Mouse (Mus musculus) forebrain, embryonic 16.5 days (tissue): ENCODE measurements around the gene Fbln2. TPM values are rescaled to one million over a fixed set of nuclear protein-coding genes. Genes with fewer than 3 reads are reported as not detected.
A peak's percentile ranks its signal among the peaks of the same experiment; 100 is the strongest.

Experiments
- ATAC-seq: fragments of 200-750 bp; cut with Nextera tagmentation; 2 replicates; pipeline ENCODE4 v1.8.0; 2017; ENCODE audit warnings: mild to moderate bottlenecking, moderate library complexity
- H3K27ac ChIP-seq: fragments of 300-500 bp; sonication (generic); 2 replicates; pipeline ENCODE4 v1.5.1; 2014; ENCODE audit warnings: low read length, control low read depth
- H3K27me3 ChIP-seq: fragments of 300-500 bp; sonication (generic); replicated peaks from 2 replicates; pipeline ENCODE4 v1.6.1; 2014; ENCODE audit warnings: low read length; ENCODE audit not compliant: control insufficient read depth, insufficient read depth
- H3K36me3 ChIP-seq: fragments of 300-500 bp; sonication (generic); 2 replicates; pipeline ENCODE4 v1.6.1; 2014; ENCODE audit not compliant: control insufficient read depth, insufficient read depth
- H3K4me1 ChIP-seq: fragments of 300-500 bp; sonication (generic); replicated peaks from 2 replicates; pipeline ENCODE4 v1.6.1; 2014; ENCODE audit warnings: low read length; ENCODE audit not compliant: control insufficient read depth, insufficient read depth
- H3K4me2 ChIP-seq: fragments of 300-500 bp; sonication (generic); 2 replicates; pipeline ENCODE4 v1.6.1; 2014; ENCODE audit warnings: mild to moderate bottlenecking, low read length, control low read depth
- H3K4me3 ChIP-seq: fragments of 300-500 bp; sonication (generic); replicated peaks from 2 replicates; pipeline ENCODE4 v1.5.1; 2014; ENCODE audit warnings: mild to moderate bottlenecking, low read length, control low read depth
- H3K9ac ChIP-seq: fragments of 300-500 bp; sonication (generic); replicated peaks from 2 replicates; pipeline ENCODE4 v1.6.1; 2014; ENCODE audit warnings: low read depth, low read length, control low read depth
- H3K9me3 ChIP-seq: fragments of 300-500 bp; sonication (generic); 2 replicates; pipeline ENCODE4 v1.6.1; 2016; ENCODE audit warnings: low read length; ENCODE audit not compliant: control insufficient read depth
- WGBS: fragments of 180-500 bp; shearing (Covaris S2); extraction: QIAGEN DNeasy Blood & Tissue Kit; methylation state at CpG from one replicate; pipeline ENCODE4 v1.1.7; 2014; 5-methylcytosine and 5-hydroxymethylcytosine counted together
- polyA plus RNA-seq: library from polyadenylated mRNA; unstranded; fragments of >200 nt; fragmentation: Nextera tagmentation; extraction: Ambion mirVana; gene quantifications from 2 replicates; pipeline ENCODE4 v1.2.1, GENCODE M21; 2015

Fbln2 gene
- polyA plus RNA-seq, 1 experiment from 2014 or later = 17.6 TPM

- WGBS = 47% methylated on average over 9 of the region's 9 CpGs
- peaks cover 19% of the 10 kb centered on the region for H3K4me1 ChIP-seq
- H3K9ac ChIP-seq = no peak overlapping the region
- no peaks in the 10 kb centered on the region for H3K9me3 ChIP-seq
- no peak overlapping the region for H3K4me2 ChIP-seq
- H3K4me3 ChIP-seq = no peak overlapping the region
- H3K27ac ChIP-seq = no peak overlapping the region
- H3K27me3 ChIP-seq = no peaks in the 10 kb centered on the region
- ATAC-seq = no peak
- H3K36me3 ChIP-seq = no peaks in the 10 kb centered on the region
Observed at GRCm38 (mm10) chr6:91218445-91218844, 6.2 kb downstream of the Fbln2 start.

DNA sequence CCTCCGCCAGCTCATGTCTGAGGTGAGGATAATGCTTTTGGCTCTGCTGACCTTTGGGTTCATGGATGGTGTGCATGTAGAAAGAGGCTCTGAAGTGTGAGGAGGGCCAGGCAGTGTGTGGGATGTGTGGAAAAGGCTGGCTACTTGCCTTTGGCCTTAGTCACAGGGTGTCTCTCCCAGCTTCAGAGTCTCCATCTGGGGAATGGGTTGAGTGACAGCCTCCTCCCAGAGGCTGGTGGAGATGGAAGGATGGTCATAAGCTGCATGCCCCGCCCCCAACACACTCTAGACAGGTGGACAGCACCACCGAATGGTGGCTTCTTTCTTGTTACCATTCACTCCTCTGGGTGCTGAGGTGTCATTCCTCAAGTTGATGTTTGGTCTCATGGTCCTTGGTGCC lies 6.6 kb downstream of the Fbln2 start:
- Histone ChIP-seq H3K4me1 (peaks cover 19% of the 10 kb centered on the region), H3K4me3 (no peak overlapping the region), H3K9ac (no peak overlapping the region), H3K36me3 (no peaks in the 10 kb centered on the region), H3K4me2 (no peak overlapping the region), H3K27me3 (no peaks in the 10 kb centered on the region), H3K9me3 (no peaks in the 10 kb centered on the region), H3K27ac (no peak overlapping the region)
- no peak for ATAC-seq
- WGBS = 66% methylated on average over 3 of the region's 3 CpGs

- Histone ChIP-seq H3K9me3 (no peaks in the 10 kb centered on the region), H3K4me1 (peaks cover 19% of the 10 kb centered on the region), H3K4me3 (no peak overlapping the region), H3K4me2 (no peak overlapping the region), H3K27me3 (no peaks in the 10 kb centered on the region), H3K9ac (no peak overlapping the region), H3K36me3 (no peaks in the 10 kb centered on the region), H3K27ac (no peak overlapping the region)
- ATAC-seq = peak; percentile 79
Observed at GRCm38 (mm10) chr6:91220062-91220461, 7.8 kb downstream of the Fbln2 start.

DNA sequence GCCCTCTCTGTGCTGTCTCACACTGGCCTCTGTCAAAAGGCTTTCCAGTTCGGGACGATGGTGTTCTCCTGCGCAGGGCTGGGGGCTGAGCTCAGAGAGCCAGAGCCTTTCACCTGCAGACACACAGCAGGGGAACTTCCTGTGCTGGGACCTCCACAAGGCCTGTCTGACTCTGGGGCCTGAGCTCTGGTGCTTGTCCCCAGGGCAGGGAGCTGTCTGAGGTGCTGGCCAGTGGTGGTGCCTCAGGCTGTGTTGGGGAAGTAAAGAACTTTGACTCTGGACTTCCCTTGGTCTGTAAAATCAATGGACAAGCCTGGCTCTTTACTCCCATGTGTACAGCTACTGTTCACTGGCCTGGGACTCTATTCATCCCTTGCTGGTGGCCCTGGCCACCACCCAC lies 8.8 kb downstream of the Fbln2 start:
- Histone ChIP-seq H3K27me3 (no peaks in the 10 kb centered on the region), H3K36me3 (no peaks in the 10 kb centered on the region), H3K4me3 (no peak overlapping the region), H3K27ac (no peak overlapping the region), H3K4me2 (no peak overlapping the region), H3K9ac (no peak overlapping the region), H3K9me3 (no peaks in the 10 kb centered on the region), H3K4me1 (peaks cover 19% of the 10 kb centered on the region)
- WGBS = 3% methylated on average over 3 of the region's 3 CpGs
- ATAC-seq = no peak

DNA sequence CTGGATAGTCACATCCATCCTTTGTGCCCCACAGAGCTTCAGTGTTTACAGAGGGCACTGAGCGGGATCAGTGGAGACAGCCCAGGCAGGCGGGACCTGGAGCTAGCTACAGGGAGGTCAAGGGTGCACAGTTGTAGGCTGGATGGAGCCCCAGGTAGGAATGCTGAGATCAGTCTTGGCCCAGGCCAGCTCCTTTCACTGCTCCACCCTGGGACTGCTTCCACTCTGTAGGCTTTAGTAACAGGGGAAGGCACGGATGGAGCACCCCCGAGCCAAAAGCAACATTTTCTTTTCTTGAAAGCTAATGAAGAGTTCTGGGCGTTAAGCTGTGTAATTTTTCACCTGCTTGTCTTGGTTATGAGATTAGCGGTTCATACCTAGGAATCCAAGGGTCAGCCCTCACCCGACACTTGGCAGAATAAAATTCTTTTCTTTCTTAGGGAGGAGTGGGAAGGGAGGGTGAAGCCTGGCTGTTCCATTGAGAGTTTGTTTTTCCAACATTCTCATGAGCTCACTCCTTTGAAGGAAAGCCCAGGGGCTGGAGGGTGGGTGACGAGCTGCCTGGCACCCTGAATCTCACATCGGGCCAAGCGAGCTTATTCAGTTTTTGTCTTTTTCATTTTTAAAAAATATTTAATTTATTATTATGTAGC lies 10.6 kb downstream of the Fbln2 start:
- no peak overlapping the region for H3K9ac ChIP-seq
- no peak overlapping the region for H3K4me2 ChIP-seq
- no peak overlapping the region for H3K27ac ChIP-seq
- no peaks in the 10 kb centered on the region for H3K36me3 ChIP-seq
- peaks cover 19% of the 10 kb centered on the region for H3K4me1 ChIP-seq
- peak; percentile 51 for ATAC-seq
- H3K9me3 ChIP-seq = no peaks in the 10 kb centered on the region
- 65% methylated on average over 10 of the region's 10 CpGs for WGBS
- H3K27me3 ChIP-seq = no peaks in the 10 kb centered on the region
- H3K4me3 ChIP-seq = no peak overlapping the region

DNA sequence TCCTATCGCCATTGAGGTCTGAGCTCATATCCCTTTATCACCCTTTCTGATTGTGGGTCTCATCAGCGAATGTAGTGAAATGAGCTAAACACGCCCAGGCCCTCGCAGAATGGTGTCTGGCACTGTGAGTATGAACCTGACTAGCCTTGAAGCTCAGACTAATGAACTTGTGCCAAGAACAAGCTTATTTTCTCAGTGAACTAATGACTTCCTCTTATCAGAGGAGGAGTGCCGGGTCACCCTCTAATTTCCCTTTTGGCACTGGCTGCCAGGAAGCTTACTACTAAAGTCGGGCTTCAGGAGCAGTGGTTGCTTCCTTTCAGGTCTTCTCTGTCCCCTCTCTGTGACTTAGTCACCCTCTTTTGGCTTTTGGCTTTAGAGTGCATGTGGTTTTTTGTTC lies 12.7 kb downstream of the Fbln2 start:
- H3K4me2 ChIP-seq = no peak overlapping the region
- H3K4me3 ChIP-seq = no peak overlapping the region
- peaks cover 7% of the 10 kb centered on the region; the same call in 1 of the 2 replicates for H3K4me1 ChIP-seq
- H3K9ac ChIP-seq = no peak overlapping the region
- no peak for ATAC-seq
- 72% methylated on average over 6 of the region's 6 CpGs for WGBS
- H3K36me3 ChIP-seq = no peaks in the 10 kb centered on the region
- no peaks in the 10 kb centered on the region for H3K27me3 ChIP-seq
- H3K9me3 ChIP-seq = no peaks in the 10 kb centered on the region
- no peak overlapping the region for H3K27ac ChIP-seq

GRCm38 (mm10) chr6:91225346-91225745 lies 13.1 kb downstream of the Fbln2 start:
- Histone ChIP-seq H3K4me2 (no peak overlapping the region), H3K27ac (no peak overlapping the region), H3K27me3 (no peaks in the 10 kb centered on the region), H3K9me3 (no peaks in the 10 kb centered on the region), H3K9ac (no peak overlapping the region), H3K4me1 (peaks cover 4% of the 10 kb centered on the region), H3K36me3 (no peaks in the 10 kb centered on the region), H3K4me3 (no peak overlapping the region)
- no peak for ATAC-seq
- 59% methylated on average over 4 of the region's 4 CpGs for WGBS

DNA sequence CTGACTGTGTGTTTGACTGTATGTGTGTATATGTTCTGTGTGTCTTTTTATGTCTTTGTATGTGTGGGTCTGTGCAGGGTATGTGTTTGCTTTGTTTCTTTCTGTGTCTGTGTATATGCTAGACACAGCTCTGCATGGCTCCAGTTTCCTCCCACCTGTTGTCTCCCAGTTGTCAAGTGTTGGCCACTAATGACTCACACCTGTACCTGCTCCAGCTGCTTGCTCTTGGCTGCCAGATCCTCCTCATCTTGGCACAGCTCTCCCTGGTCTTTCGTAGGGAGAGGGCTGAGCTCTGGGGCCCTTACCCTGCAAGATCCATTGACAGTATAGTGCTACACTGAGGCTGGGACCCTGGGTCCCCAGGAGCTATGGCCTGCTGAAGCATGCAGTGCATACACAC lies 13.8 kb downstream of the Fbln2 start:
- Histone ChIP-seq H3K4me1 (no peaks in the 10 kb centered on the region; the same call in none of the 2 replicates), H3K36me3 (no peaks in the 10 kb centered on the region), H3K9me3 (no peaks in the 10 kb centered on the region), H3K27me3 (no peaks in the 10 kb centered on the region), H3K4me2 (no peak overlapping the region), H3K9ac (no peak overlapping the region), H3K27ac (no peak overlapping the region), H3K4me3 (no peak overlapping the region)
- 64% methylated on average over 1 of the region's 1 CpGs for WGBS
- no peak for ATAC-seq

DNA sequence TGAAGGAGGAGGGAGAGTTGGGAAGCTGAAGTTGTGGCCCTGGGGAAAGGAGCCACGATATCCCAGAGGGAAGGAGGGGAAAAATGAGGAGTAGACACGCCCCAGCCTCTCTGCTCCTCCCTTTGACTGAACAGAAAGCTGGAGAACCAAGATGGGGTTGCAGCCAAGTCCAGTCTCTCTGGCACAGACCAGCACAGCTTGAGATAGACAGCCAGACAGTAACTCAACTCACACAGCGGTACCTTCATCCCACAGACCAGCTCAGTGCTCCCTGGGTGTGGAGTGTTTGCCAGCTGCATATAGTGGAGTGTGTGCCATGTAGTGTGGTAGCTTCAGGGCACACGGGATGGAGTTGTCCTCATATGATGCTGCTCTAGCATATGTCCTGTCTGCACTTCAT lies 16.7 kb downstream of the Fbln2 start:
- Histone ChIP-seq H3K27ac (no peak overlapping the region), H3K4me3 (no peak overlapping the region), H3K36me3 (no peaks in the 10 kb centered on the region), H3K9ac (no peak overlapping the region), H3K4me2 (no peak overlapping the region), H3K9me3 (no peaks in the 10 kb centered on the region), H3K4me1 (no peaks in the 10 kb centered on the region; the same call in 1 of the 2 replicates), H3K27me3 (no peaks in the 10 kb centered on the region)
- 60% methylated on average over 4 of the region's 4 CpGs for WGBS
- ATAC-seq = no peak

- Histone ChIP-seq H3K27ac (no peak overlapping the region), H3K4me1 (peaks cover 3% of the 10 kb centered on the region), H3K4me3 (no peak overlapping the region), H3K27me3 (no peaks in the 10 kb centered on the region), H3K9ac (no peak overlapping the region), H3K36me3 (no peaks in the 10 kb centered on the region), H3K9me3 (no peaks in the 10 kb centered on the region), H3K4me2 (no peak overlapping the region)
- WGBS = 80% methylated on average over 5 of the region's 5 CpGs
- no peak for ATAC-seq
Observed at GRCm38 (mm10) chr6:91231000-91231399, 18.7 kb downstream of the Fbln2 start.
